Mouse (Mus musculus): ENCODE results near the gene Fam171a2.
A peak's percentile ranks its signal among the peaks of the same experiment; 100 is the strongest.

Gene Fam171a2

GRCm38 (mm10) chr11:102455740-102456396, 8.4 kb upstream of the Fam171a2 start:
- DNase-seq (ENCODE audit: low spot score in 2 of 2), result no peak

- no peak for DNase-seq (ENCODE audit: low spot score in 2 of 2)
These were observed 5.6 kb upstream of the Fam171a2 start for GRCm38 (mm10) chr11:102453131-102453530.

GRCm38 (mm10) chr11:102449043-102450008, 1.8 kb upstream of the Fam171a2 start:
- DNase-seq (ENCODE audit: low spot score in 2 of 2), result no peak

GRCm38 (mm10) chr11:102448327-102448726, 845 bp upstream of the Fam171a2 start:
- no peak for DNase-seq (ENCODE audit: low spot score in 2 of 2)

GRCm38 (mm10) chr11:102446581-102447461, 661 bp downstream of the Fam171a2 start:
- no peak for DNase-seq (ENCODE audit: low spot score in 2 of 2)

- no peak for DNase-seq (ENCODE audit: low spot score in 2 of 2)
These were observed 1.6 kb downstream of the Fam171a2 start for GRCm38 (mm10) chr11:102445891-102446361.

- DNase-seq (ENCODE audit: low spot score in 2 of 2), result no peak
These were observed 2.1 kb downstream of the Fam171a2 start for GRCm38 (mm10) chr11:102445264-102445890.

GRCm38 (mm10) chr11:102444781-102445180, 2.7 kb downstream of the Fam171a2 start:
- DNase-seq (ENCODE audit: low spot score in 2 of 2), result no peak

GRCm38 (mm10) chr11:102444321-102444720, 3.2 kb downstream of the Fam171a2 start:
- DNase-seq (ENCODE audit: low spot score in 2 of 2), result no peak

- no peak for DNase-seq (ENCODE audit: low spot score in 2 of 2)
These were observed 3.7 kb downstream of the Fam171a2 start for GRCm38 (mm10) chr11:102443740-102444139.

- DNase-seq (ENCODE audit: low spot score in 2 of 2), result no peak
These were observed 5.4 kb downstream of the Fam171a2 start for GRCm38 (mm10) chr11:102442089-102442488.

GRCm38 (mm10) chr11:102441434-102441833, 6.0 kb downstream of the Fam171a2 start:
- no peak for DNase-seq (ENCODE audit: low spot score in 2 of 2)

- DNase-seq (ENCODE audit: low spot score in 2 of 2), result no peak
These were observed 7.2 kb downstream of the Fam171a2 start for GRCm38 (mm10) chr11:102440255-102440654.

GRCm38 (mm10) chr11:102439093-102440082, 8.1 kb downstream of the Fam171a2 start:
- DNase-seq (ENCODE audit: low spot score in 2 of 2), result peak in 1 of 2 experiments; percentile 24

- peak; percentile 68 to 72 for DNase-seq (ENCODE audit: low spot score in 2 of 2)
These were observed 9.0 kb downstream of the Fam171a2 start for GRCm38 (mm10) chr11:102438212-102439092.

GRCm38 (mm10) chr11:102437120-102438061, 10.1 kb downstream of the Fam171a2 start:
- DNase-seq (ENCODE audit: low spot score in 2 of 2), result peak in 1 of 2 experiments; percentile 33

- no peak for DNase-seq (ENCODE audit: low spot score in 2 of 2)
These were observed 11.1 kb downstream of the Fam171a2 start for GRCm38 (mm10) chr11:102436471-102436790.

Measured in frontal cortex, postnatal 25 days (tissue).